Mouse (Mus musculus) G1E (cell line): ENCODE data around the gene Zfp385b.

ENCODE experiments used
- CTCF ChIP-seq: IDR thresholded peaks from 2 replicates; pipeline ENCODE4 v1.5.1; 2012; ENCODE audit warnings: low read depth, low read length, inconsistent platforms, mixed read lengths
- GATA1 ChIP-seq: IDR thresholded peaks from 2 replicates; pipeline ENCODE4 v1.6.1; 2012; ENCODE audit warnings: borderline replicate concordance, low read length, inconsistent platforms, mixed read lengths
- POLR2AphosphoS5 ChIP-seq: IDR thresholded peaks from 2 replicates; pipeline ENCODE4 v1.6.1; 2012; ENCODE audit warnings: low read depth, low read length, inconsistent platforms; ENCODE audit not compliant: insufficient replicate concordance

GRCm38 (mm10) chr2:77543388-77543787 is 276.1 kb downstream of the Zfp385b start:
- TF ChIP-seq CTCF (no peak), GATA1 (no peak), POLR2AphosphoS5 (no peak)
